In the genomic region with DNA sequence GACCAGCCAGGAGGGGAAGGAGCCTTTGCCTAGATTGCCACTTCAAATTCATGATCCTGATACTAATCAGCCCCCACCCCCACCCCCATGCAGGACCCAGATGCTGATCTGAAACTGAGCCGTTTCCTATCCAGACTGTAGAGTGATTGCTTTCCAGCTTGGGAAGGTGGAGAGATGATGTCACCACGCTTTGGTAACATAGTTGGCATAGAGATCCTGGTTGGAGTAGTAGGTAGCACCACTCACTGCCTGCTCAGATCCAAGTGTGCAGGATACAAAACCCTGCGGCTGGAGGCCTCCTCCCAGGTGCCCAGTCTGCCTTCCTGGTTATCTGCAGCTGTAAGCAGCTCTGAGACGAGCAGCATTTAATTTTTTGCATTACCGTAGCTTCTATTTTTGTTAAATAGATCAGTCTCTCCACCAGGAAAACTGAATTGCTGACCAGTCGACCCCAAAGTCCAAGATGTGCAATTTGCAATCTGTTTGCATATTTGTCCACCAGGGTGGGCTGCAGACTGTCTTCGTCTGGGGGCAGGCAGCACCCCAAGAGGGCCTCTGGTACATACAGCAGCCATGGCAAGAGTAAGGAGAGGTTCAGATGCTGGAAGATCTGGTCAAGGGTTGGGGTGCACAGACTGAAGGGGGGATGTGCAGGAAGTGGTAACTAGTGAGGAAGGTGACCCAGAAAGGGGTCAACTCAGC, we compare ENCODE assay signal across 26 mouse cellular contexts.
A peak's percentile ranks its signal among the peaks of the same experiment; 100 is the strongest.
DNase-seq lines count a peak whose midpoint lies in the region; ATAC-seq and TF ChIP-seq lines count a peak whose summit lies in the region.
"Had no signal": no experiment of that assay in that cellular context is flagged by ENCODE, and none has a peak within 500 bp of the region (broad histone marks: within the 10 kb centered on the region; RNA-seq: fewer than 3 reads in every experiment).

No protein-coding gene starts in this region.

- H3K27ac ChIP-seq in gastrocnemius, adult 2 months = no peak overlapping the region
- H3K27ac ChIP-seq in layer of hippocampus, adult 2 months = peak overlapping the region; percentile 73
- H3K27ac ChIP-seq in lung, postnatal 0 days (ENCODE audit: low read length) = no peak overlapping the region
- no peak overlapping the region for H3K27ac ChIP-seq in stomach, postnatal 0 days (replicated peaks)
- H3K27ac ChIP-seq: heart, adult 2 months; heart, embryonic 13.5 days; hindbrain, embryonic 10.5 days; limb, embryonic 13.5 days; liver, embryonic 12.5 days; neural tube, embryonic 13.5 days had no signal

- TF ChIP-seq EP300 in lung, postnatal 0 days (IDR thresholded peaks at IDR 0.05) = no peak
- no peak for TF ChIP-seq EP300 in stomach, postnatal 0 days (optimal IDR thresholded peaks at IDR 0.05)

- no peaks in the 10 kb centered on the region for H3K27me3 ChIP-seq in lung, postnatal 0 days (replicated peaks; ENCODE audit: insufficient read depth, low read length)
- no peaks in the 10 kb centered on the region for H3K27me3 ChIP-seq in stomach, postnatal 0 days (ENCODE audit: control insufficient read depth, insufficient read depth, low read length)
- H3K27me3 ChIP-seq: liver, embryonic 12.5 days; neural tube, embryonic 13.5 days had no signal

- intact Hi-C loops in gastrocnemius, adult 2 months (cut with DNase I) = no loop called here

- WGBS in lung, postnatal 0 days = 56% methylated on average over 7 of the region's 7 CpGs
- 63% methylated on average over 7 of the region's 7 CpGs for WGBS in stomach, postnatal 0 days

- no peaks in the 10 kb centered on the region for H3K4me1 ChIP-seq in lung, postnatal 0 days (ENCODE audit: insufficient read depth, low read depth, low read length)
- no peaks in the 10 kb centered on the region for H3K4me1 ChIP-seq in stomach, postnatal 0 days (replicated peaks; ENCODE audit: control insufficient read depth, insufficient read depth)
- H3K4me1 ChIP-seq: limb, embryonic 13.5 days; neural tube, embryonic 13.5 days had no signal

- no peaks in the 10 kb centered on the region for H3K36me3 ChIP-seq in lung, postnatal 0 days (ENCODE audit: insufficient read depth, low read length)
- H3K36me3 ChIP-seq in stomach, postnatal 0 days (ENCODE audit: control insufficient read depth, insufficient read depth, low read length) = no peaks in the 10 kb centered on the region
- H3K36me3 ChIP-seq: heart, embryonic 13.5 days; hindbrain, embryonic 10.5 days; limb, embryonic 13.5 days; liver, embryonic 12.5 days; neural tube, embryonic 13.5 days had no signal

- no peak overlapping the region for H3K4me2 ChIP-seq in lung, postnatal 0 days (replicated peaks; ENCODE audit: low read depth, low read length)
- H3K4me2 ChIP-seq in stomach, postnatal 0 days (replicated peaks; ENCODE audit: low read depth) = no peak overlapping the region
- H3K4me2 ChIP-seq: heart, embryonic 13.5 days; limb, embryonic 13.5 days; liver, embryonic 12.5 days; midbrain, embryonic 11.5 days; neural tube, embryonic 13.5 days had no signal

- H3K4me3 ChIP-seq in gastrocnemius, adult 2 months = no peak overlapping the region
- H3K4me3 ChIP-seq in layer of hippocampus, adult 2 months = no peak overlapping the region
- H3K4me3 ChIP-seq in lung, postnatal 0 days (ENCODE audit: low read depth, low read length) = no peak overlapping the region
- H3K4me3 ChIP-seq in stomach, postnatal 0 days (ENCODE audit: low read depth, low read length) = no peak overlapping the region
- H3K4me3 ChIP-seq: erythroblast, embryonic 14.5 days; heart, adult 2 months; heart, embryonic 13.5 days; hindbrain, embryonic 10.5 days; limb, embryonic 13.5 days; liver, embryonic 12.5 days; neural tube, embryonic 13.5 days had no signal

- TF ChIP-seq CTCF in gastrocnemius, adult 2 months (IDR thresholded peaks at IDR 0.05) = peak; percentile 19
- TF ChIP-seq CTCF in layer of hippocampus, adult 2 months (conservative IDR thresholded peaks at IDR 0.05) = peak; percentile 45
- peak; percentile 25; the same call in 1 of the 2 replicates for TF ChIP-seq CTCF in lung, postnatal 0 days (IDR thresholded peaks at IDR 0.05)
- peak; percentile 49 for TF ChIP-seq CTCF in stomach, postnatal 0 days (IDR thresholded peaks at IDR 0.05; ENCODE audit: low read depth)

- no peak for ATAC-seq in lung, postnatal 0 days
- ATAC-seq in stomach, postnatal 0 days (ENCODE audit: low FRiP score, low TSS enrichment) = no peak
- ATAC-seq: hindbrain, embryonic 16.5 days; intestine, embryonic 16.5 days; liver, embryonic 12.5 days had no signal

- DNase-seq in gastrocnemius, adult 2 months = no peak
- DNase-seq in gastrocnemius, adult 8-10 months (ENCODE audit: low spot score in 2 of 2) = no peak
- DNase-seq in layer of hippocampus, adult 2 months (ENCODE audit: low spot score in 2 of 2) = no peak
- DNase-seq in layer of hippocampus, postnatal 14 days (ENCODE audit: low spot score in 2 of 2) = no peak
- DNase-seq in lung, postnatal 0 days (ENCODE audit: low spot score) = no peak
- no peak for DNase-seq in lung, postnatal 25 days (ENCODE audit: low spot score)
- DNase-seq in stomach, postnatal 0 days (ENCODE audit: low spot score) = no peak
- DNase-seq: adrenal gland, postnatal 25 days; cerebellum, adult 18-20 months; cerebellum, postnatal 14 days; heart, adult 2 months; heart, postnatal 14 days; kidney, postnatal 25 days; lung, adult 18-20 months; lung, postnatal 14 days; right cerebral cortex, postnatal 4 days; thymus, adult 2 months had no signal

- no peaks in the 10 kb centered on the region for H3K9me3 ChIP-seq in lung, postnatal 0 days (ENCODE audit: low read length)
- H3K9me3 ChIP-seq in stomach, postnatal 0 days (ENCODE audit: control insufficient read depth, low read length) = no peaks in the 10 kb centered on the region
- H3K9me3 ChIP-seq: heart, embryonic 13.5 days; hindbrain, embryonic 10.5 days; limb, embryonic 13.5 days; liver, embryonic 12.5 days; neural tube, embryonic 13.5 days had no signal

- H3K9ac ChIP-seq in lung, postnatal 0 days (replicated peaks; ENCODE audit: low read depth) = no peak overlapping the region
- no peak overlapping the region for H3K9ac ChIP-seq in stomach, postnatal 0 days (ENCODE audit: low read length)
- H3K9ac ChIP-seq: heart, embryonic 13.5 days; limb, embryonic 13.5 days; liver, embryonic 12.5 days; neural tube, embryonic 13.5 days had no signal
